Mouse (Mus musculus) forebrain, postnatal 0 days (tissue): ENCODE results near the gene Pde1c. TPM values are rescaled to one million over a fixed set of nuclear protein-coding genes. Genes with fewer than 3 reads are reported as not detected.

Source experiments
- ATAC-seq: fragments of 200-750 bp; cut with Nextera tagmentation; 2 replicates; pipeline ENCODE4 v1.8.0; 2017; ENCODE audit warnings: mild to moderate bottlenecking, moderate library complexity
- DNase-seq: peaks from one replicate; pipeline ENCODE4 v3.0.0-alpha.2; 2015
- H3K27ac ChIP-seq: fragments of 300-500 bp; sonication (generic); 2 replicates; pipeline ENCODE4 v1.5.1; 2014; ENCODE audit warnings: low read depth, mild to moderate bottlenecking, antibody characterized with exemption, low read length, moderate library complexity, mixed read lengths
- H3K27me3 ChIP-seq: fragments of 300-500 bp; sonication (generic); 2 replicates; pipeline ENCODE4 v1.6.1; 2014; ENCODE audit warnings: mild to moderate bottlenecking, low read length, mixed read lengths; ENCODE audit not compliant: insufficient read depth
- H3K36me3 ChIP-seq: fragments of 300-500 bp; sonication (generic); 2 replicates; pipeline ENCODE4 v1.6.1; 2014; ENCODE audit warnings: mild to moderate bottlenecking, moderate library complexity; ENCODE audit not compliant: insufficient read depth
- H3K4me1 ChIP-seq: fragments of 300-500 bp; sonication (generic); 2 replicates; pipeline ENCODE4 v1.6.1; 2014; ENCODE audit warnings: antibody characterized with exemption; ENCODE audit not compliant: insufficient read depth
- H3K4me2 ChIP-seq: fragments of 300-500 bp; sonication (generic); 2 replicates; pipeline ENCODE4 v1.6.1; 2014; ENCODE audit warnings: low read depth, mild to moderate bottlenecking, moderate library complexity
- H3K4me3 ChIP-seq: fragments of 300-500 bp; sonication (generic); 2 replicates; pipeline ENCODE4 v1.5.1; 2014; ENCODE audit warnings: low read depth, low read length, mixed read lengths
- H3K9ac ChIP-seq: fragments of 300-500 bp; sonication (generic); 2 replicates; pipeline ENCODE4 v1.6.1; 2014; ENCODE audit warnings: mild to moderate bottlenecking
- H3K9me3 ChIP-seq: fragments of 300-500 bp; sonication (generic); 2 replicates; pipeline ENCODE4 v1.6.1; 2016; ENCODE audit warnings: low read length
- CTCF ChIP-seq: sonication (generic); IDR thresholded peaks from 2 replicates; pipeline ENCODE4 v1.5.1; 2016; ENCODE audit warnings: antibody characterized with exemption, control low read depth, low read depth
- WGBS: fragments of 180-500 bp; shearing (Covaris S2); extraction: QIAGEN DNeasy Blood & Tissue Kit; methylation state at CpG from one replicate; pipeline ENCODE4 v1.1.7; 2014; 5-methylcytosine and 5-hydroxymethylcytosine counted together
- polyA plus RNA-seq: library from polyadenylated mRNA; unstranded; fragments of >200 nt; fragmentation: Nextera tagmentation; extraction: Ambion mirVana; gene quantifications from 2 replicates; pipeline ENCODE4 v1.2.1, GENCODE M21; 2015
- total RNA-seq: library from RNA; depleted of rRNA; stranded (reverse); fragments of >200 nt; gene quantifications from 2 replicates; pipeline ENCODE4 v1.2.3, GENCODE M21; 2014

The Pde1c gene
- total and polyA plus RNA-seq, 2 experiments from 2014 or later: 5.7 to 15.5 TPM

DNA sequence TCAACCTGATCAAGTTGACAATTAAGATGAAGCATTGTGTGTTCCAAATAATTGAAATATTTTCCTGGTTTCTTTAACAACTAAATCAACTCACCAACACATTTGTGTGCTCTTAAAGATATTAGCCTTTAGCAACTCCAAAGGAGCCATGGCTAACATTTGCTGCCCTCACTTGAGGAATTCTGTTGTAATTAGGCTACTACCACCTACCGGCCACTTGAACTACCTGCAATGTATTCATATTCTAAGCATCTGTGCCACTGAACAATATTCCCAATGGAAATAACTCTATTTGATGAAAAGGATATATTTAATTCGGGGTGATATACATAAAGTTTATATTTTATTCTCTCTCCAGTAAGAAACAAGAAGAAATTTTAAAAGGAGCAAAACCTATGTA, 121.0 kb downstream of the Pde1c start:
- DNase-seq: peak; percentile 18
- no peak for ATAC-seq
- Histone ChIP-seq H3K4me1 (no peaks in the 10 kb centered on the region), H3K9me3 (no peaks in the 10 kb centered on the region), H3K9ac (no peak overlapping the region), H3K4me2 (no peak overlapping the region), H3K27ac (no peak overlapping the region), H3K4me3 (no peak overlapping the region), H3K27me3 (no peaks in the 10 kb centered on the region), H3K36me3 (no peaks in the 10 kb centered on the region)
- TF ChIP-seq CTCF: peak; percentile 53; the same call in 1 of the 2 replicates
- WGBS: 37% methylated on average over 2 of the region's 2 CpGs

DNA sequence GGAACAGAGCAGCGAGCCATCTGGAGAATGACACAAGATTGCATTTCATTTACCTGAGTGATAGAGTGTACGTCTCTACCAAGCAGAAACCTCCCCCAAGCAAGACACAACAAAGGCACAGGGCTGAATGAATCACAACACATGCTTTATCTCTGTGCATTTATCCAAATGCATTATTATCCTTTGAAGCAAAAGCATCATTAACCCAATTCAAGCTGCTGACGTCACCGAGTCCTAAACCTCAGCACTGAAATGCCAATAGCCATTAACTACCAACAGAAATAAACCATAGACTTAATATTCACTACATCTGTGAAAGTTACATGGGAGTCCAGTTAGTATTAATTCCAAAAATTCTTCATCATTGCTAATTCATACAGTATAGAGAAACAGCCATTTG, 127.4 kb downstream of the Pde1c start:
- no peaks in the 10 kb centered on the region for H3K4me1 ChIP-seq
- H3K36me3 ChIP-seq: no peaks in the 10 kb centered on the region
- H3K9me3 ChIP-seq: no peaks in the 10 kb centered on the region
- TF ChIP-seq CTCF: no peak
- H3K4me2 ChIP-seq: no peak overlapping the region
- DNase-seq (no peak), ATAC-seq (no peak)
- no peak overlapping the region for H3K9ac ChIP-seq
- no peaks in the 10 kb centered on the region for H3K27me3 ChIP-seq
- no peak overlapping the region for H3K4me3 ChIP-seq
- no peak overlapping the region for H3K27ac ChIP-seq
- 39% methylated on average over 4 of the region's 4 CpGs for WGBS

DNA sequence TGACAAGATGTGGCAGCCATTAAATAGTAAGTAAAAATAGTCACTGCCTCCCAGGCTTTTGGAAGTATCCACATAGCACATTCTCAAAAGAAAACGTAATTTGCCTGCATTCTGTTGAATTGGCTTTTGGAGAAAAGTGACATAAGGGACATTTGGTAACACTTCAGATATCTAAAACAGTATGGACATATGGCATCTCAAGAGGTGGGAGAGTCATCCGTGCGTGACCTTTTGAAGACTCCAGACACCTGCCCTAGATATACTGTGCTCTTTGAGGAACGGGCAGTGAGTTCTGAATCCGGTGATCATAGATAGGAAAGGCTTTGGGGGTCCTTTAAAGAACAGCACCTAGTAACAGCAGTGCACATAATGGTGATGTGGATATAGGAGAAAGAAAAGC, 143.1 kb downstream of the Pde1c start:
- Histone ChIP-seq H3K9ac (no peak overlapping the region), H3K4me2 (no peak overlapping the region), H3K27ac (no peak overlapping the region), H3K27me3 (no peaks in the 10 kb centered on the region), H3K9me3 (no peaks in the 10 kb centered on the region), H3K4me3 (no peak overlapping the region), H3K4me1 (no peaks in the 10 kb centered on the region), H3K36me3 (no peaks in the 10 kb centered on the region)
- ATAC-seq: no peak
- 80% methylated on average over 5 of the region's 5 CpGs for WGBS
- no peak for DNase-seq
- no peak for TF ChIP-seq CTCF

DNA sequence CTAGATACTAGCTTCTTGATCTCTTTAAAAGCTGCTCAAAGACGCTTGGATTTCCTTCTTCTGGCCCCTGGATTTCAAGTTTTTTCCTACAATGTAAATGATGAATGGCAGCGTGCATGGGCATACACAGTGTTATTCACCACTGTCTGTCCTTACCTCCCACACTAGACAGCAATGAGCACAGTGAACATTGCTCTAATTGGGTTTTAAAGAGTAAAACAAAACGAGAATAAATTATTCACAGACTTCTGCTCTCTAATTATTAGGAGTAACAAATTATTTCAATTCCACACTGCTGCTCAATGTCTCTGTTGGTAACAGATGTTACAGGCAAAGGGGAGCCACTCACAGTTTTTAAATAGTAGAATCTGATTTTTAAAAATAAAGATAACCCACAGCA, 146.0 kb downstream of the Pde1c start:
- H3K27me3 ChIP-seq: no peaks in the 10 kb centered on the region
- 52% methylated on average over 3 of the region's 3 CpGs for WGBS
- no peak for DNase-seq
- TF ChIP-seq CTCF: no peak
- H3K36me3 ChIP-seq: no peaks in the 10 kb centered on the region
- no peak overlapping the region for H3K4me2 ChIP-seq
- H3K4me1 ChIP-seq: no peaks in the 10 kb centered on the region
- no peak overlapping the region for H3K9ac ChIP-seq
- H3K4me3 ChIP-seq: no peak overlapping the region
- H3K27ac ChIP-seq: no peak overlapping the region
- peak; percentile 23; the same call in 1 of the 2 replicates for ATAC-seq
- H3K9me3 ChIP-seq: no peaks in the 10 kb centered on the region

DNA sequence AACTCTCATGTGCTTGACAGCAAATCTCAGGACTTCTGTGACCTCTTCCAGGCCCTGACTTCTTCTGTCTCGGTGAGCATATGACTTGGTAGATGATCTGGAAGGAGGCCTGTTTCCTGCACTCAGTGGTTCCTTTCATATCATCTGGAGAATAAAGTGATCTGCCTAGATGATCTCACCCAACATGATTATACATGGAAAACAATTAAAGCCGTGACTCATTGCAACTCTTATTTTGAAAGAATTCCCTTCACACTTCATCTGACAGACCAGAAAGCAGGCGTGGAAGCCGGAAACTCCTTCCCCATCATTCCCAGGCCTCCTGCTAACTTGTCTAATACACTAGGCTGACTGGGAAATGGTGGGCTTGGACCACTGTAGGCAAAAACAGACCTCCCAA, 152.7 kb downstream of the Pde1c start:
- Histone ChIP-seq H3K4me2 (no peak overlapping the region), H3K4me1 (no peaks in the 10 kb centered on the region), H3K27ac (no peak overlapping the region), H3K4me3 (no peak overlapping the region), H3K9ac (no peak overlapping the region), H3K27me3 (no peaks in the 10 kb centered on the region), H3K9me3 (no peaks in the 10 kb centered on the region), H3K36me3 (no peaks in the 10 kb centered on the region)
- WGBS: 73% methylated on average over 4 of the region's 4 CpGs
- DNase-seq (no peak), ATAC-seq (no peak)
- no peak for TF ChIP-seq CTCF

DNA sequence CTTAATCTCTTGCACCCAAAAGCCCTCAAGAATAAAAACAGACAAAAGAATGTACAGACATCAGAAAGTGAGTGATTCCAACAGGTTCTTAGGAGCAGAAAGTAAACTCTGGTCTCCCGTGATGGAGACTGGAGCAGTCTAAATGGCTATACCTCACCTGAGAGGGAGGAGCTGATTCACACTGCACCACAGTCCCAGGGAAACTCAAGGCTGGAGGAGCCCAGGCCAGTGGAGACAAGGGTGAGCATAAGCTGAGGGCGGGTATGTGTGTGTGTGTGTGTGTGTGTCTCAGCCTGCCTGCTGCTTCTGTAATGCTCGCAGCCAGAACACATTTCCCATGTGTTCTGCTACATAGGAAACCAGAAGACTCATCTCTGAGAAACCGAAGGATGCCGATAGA, 179.7 kb downstream of the Pde1c start:
- Histone ChIP-seq H3K9ac (no peak overlapping the region), H3K36me3 (no peaks in the 10 kb centered on the region), H3K9me3 (no peaks in the 10 kb centered on the region), H3K4me1 (no peaks in the 10 kb centered on the region), H3K4me2 (no peak overlapping the region), H3K27me3 (no peaks in the 10 kb centered on the region), H3K4me3 (no peak overlapping the region), H3K27ac (no peak overlapping the region)
- ATAC-seq (peak; percentile 43; the same call in 1 of the 2 replicates), DNase-seq (peak; percentile 14)
- WGBS: 66% methylated on average over 5 of the region's 5 CpGs
- no peak for TF ChIP-seq CTCF

DNA sequence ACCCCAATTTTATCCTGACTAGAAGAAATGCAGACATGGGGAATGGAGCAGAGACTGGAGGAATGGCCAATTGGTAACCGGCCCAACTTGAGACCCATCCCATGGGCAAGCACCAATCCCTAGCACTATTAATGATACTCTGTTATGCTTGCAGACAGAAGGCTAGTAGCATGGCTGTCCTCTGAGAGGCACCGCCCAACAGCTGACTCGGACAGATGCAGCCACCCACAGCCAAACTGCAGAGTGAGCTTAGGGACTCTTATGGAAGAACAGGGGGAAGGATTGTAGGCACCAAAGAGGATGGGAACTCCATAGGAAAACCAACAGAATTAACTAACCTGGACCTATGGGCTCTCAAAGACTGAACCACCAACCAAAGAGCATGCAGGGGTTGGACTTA, 192.5 kb downstream of the Pde1c start:
- ATAC-seq (no peak), DNase-seq (no peak)
- H3K9ac ChIP-seq: no peak overlapping the region
- WGBS: 91% methylated on average over 3 of the region's 3 CpGs
- no peak overlapping the region for H3K4me2 ChIP-seq
- no peaks in the 10 kb centered on the region for H3K27me3 ChIP-seq
- H3K27ac ChIP-seq: no peak overlapping the region
- H3K36me3 ChIP-seq: no peaks in the 10 kb centered on the region
- H3K4me3 ChIP-seq: no peak overlapping the region
- H3K9me3 ChIP-seq: no peaks in the 10 kb centered on the region
- H3K4me1 ChIP-seq: no peaks in the 10 kb centered on the region
- no peak for TF ChIP-seq CTCF

DNA sequence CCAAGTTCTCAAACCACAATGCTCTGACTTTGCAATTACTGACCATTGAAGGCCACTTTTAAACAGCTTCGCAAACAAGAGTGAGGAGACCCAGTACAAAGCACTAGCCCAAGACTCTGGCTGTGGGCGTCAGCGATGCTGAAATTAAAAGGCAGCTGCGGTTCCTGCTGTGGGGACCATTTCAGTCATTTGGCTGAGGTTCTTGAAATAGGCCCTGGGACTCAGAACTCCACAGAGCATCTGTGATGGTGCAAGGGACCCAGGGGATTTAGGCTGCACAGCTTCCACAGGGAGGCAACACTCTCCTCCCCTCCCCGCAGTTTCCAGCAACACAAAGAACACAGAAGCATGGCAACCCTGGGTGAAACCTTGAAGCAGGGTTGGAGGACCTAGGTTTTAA, 194.7 kb downstream of the Pde1c start:
- DNase-seq (no peak), ATAC-seq (no peak)
- no peak for TF ChIP-seq CTCF
- H3K4me2 ChIP-seq: no peak overlapping the region
- no peak overlapping the region for H3K4me3 ChIP-seq
- H3K27ac ChIP-seq: no peak overlapping the region
- no peaks in the 10 kb centered on the region for H3K4me1 ChIP-seq
- WGBS: 77% methylated on average over 5 of the region's 5 CpGs
- H3K27me3 ChIP-seq: no peaks in the 10 kb centered on the region
- H3K9me3 ChIP-seq: no peaks in the 10 kb centered on the region
- H3K36me3 ChIP-seq: no peaks in the 10 kb centered on the region
- no peak overlapping the region for H3K9ac ChIP-seq
